In the genomic region with DNA sequence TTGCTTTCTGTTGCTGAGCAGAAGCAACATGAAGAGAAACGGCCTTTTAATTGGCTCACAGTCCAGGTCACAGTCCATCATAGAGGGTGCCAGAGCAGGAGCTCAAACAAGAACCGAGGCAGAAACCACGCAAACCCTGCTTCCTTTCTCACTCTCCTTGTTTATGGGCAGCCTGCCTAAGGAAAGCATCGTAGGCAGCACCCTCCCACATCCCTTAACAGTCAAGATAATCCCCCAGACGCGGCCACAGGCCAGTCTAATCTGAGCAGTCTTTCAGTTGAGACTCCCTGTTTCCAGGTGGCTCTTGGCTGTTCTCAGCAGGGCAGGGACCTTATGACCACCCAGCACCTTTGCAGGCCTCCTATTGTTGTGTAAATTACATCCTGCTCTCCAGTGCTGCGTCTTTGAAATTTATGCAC, we compare ENCODE assay signal across 17 mouse cellular contexts. TPM values are rescaled to one million over a fixed set of nuclear protein-coding genes. Genes with fewer than 3 reads are reported as not detected.
DNase-seq lines count a peak whose midpoint lies in the region; ATAC-seq and TF ChIP-seq lines count a peak whose summit lies in the region.
"Had no signal": no experiment of that assay in that cellular context is flagged by ENCODE, and none has a peak within 500 bp of the region (broad histone marks: within the 10 kb centered on the region; RNA-seq: fewer than 3 reads in every experiment).

No protein-coding gene starts in this region.

- H3K4me3 ChIP-seq in ES-E14 (ENCODE audit: insufficient read depth in 1 of 2, low read depth in 1 of 2, low read length in 2 of 2, poor library complexity in 1 of 2, severe bottlenecking in 1 of 2): peak overlapping the region; percentile 12 to 38; a peak in 3 of 4 replicates
- H3K4me3 ChIP-seq in forebrain, embryonic 16.5 days (replicated peaks; ENCODE audit: low read length): no peak overlapping the region
- H3K4me3 ChIP-seq: embryonic facial prominence, embryonic 10.5 days; liver, embryonic 12.5 days; myocyte had no signal

- ATAC-seq in forebrain, embryonic 16.5 days: peak; percentile 75
- ATAC-seq: hindbrain, embryonic 16.5 days; liver, embryonic 12.5 days had no signal

- H3K36me3 ChIP-seq in ES-E14 (ENCODE audit: control insufficient read depth, insufficient read depth, low read length, poor library complexity, severe bottlenecking): no peaks in the 10 kb centered on the region
- H3K36me3 ChIP-seq in forebrain, embryonic 16.5 days (ENCODE audit: control insufficient read depth, insufficient read depth): peaks cover 8% of the 10 kb centered on the region; the same call in 1 of the 2 replicates

- peak overlapping the region; percentile 48 for H3K27ac ChIP-seq in ES-E14 (ENCODE audit: insufficient read depth, low read depth, low read length, poor library complexity, severe bottlenecking)
- H3K27ac ChIP-seq in forebrain, embryonic 16.5 days (ENCODE audit: low read length): peak overlapping the region; percentile 35; the same call in 1 of the 2 replicates
- H3K27ac ChIP-seq: embryonic facial prominence, embryonic 10.5 days; liver, embryonic 12.5 days had no signal

- H3K9me3 ChIP-seq in ES-E14 (ENCODE audit: control insufficient read depth, insufficient read depth, low read depth, low read length): no peaks in the 10 kb centered on the region
- no peaks in the 10 kb centered on the region for H3K9me3 ChIP-seq in forebrain, embryonic 16.5 days (ENCODE audit: control insufficient read depth, low read length)
- H3K9me3 ChIP-seq: embryonic facial prominence, embryonic 10.5 days; G1E; liver, embryonic 12.5 days had no signal

- DNase-seq in embryo, embryonic 11 days: peak; percentile 32
- no peak for DNase-seq in embryo, embryonic 9.5 days (ENCODE audit: extremely low spot score)
- DNase-seq in kidney, adult 9 months: peak; percentile 69
- DNase-seq in kidney, postnatal 4 days: no peak
- DNase-seq in ES-E14 (ENCODE audit: low read depth, low spot score): peak; percentile 36
- no peak for DNase-seq in urinary bladder, postnatal 4 days (ENCODE audit: low spot score in 2 of 2)
- no peak for DNase-seq in layer of hippocampus, postnatal 14 days (ENCODE audit: low spot score in 2 of 2)
- DNase-seq: cerebellum, adult 18-20 months; gastrocnemius, postnatal 36 days; lung, postnatal 36 days had no signal

- peak overlapping the region; percentile 10; the same call in 1 of the 2 replicates for H3K9ac ChIP-seq in ES-E14 (ENCODE audit: insufficient read depth, low read depth, low read length, poor library complexity, severe bottlenecking)
- H3K9ac ChIP-seq in forebrain, embryonic 16.5 days (replicated peaks; ENCODE audit: low read depth, low read length): 0 out of 2 replicates have a peak overlapping the region, but pooled peaks have one; percentile 9
- H3K9ac ChIP-seq: liver, embryonic 12.5 days had no signal

- in situ Hi-C loops in ES-E14 (cut with MboI; ENCODE audit: low sequenced_read_pairs in 2 of 2, unreplicated experiment in 2 of 2): no loop called here

- H3K27me3 ChIP-seq in forebrain, embryonic 16.5 days (replicated peaks; ENCODE audit: control insufficient read depth, insufficient read depth, low read length): no peaks in the 10 kb centered on the region
- H3K27me3 ChIP-seq: liver, embryonic 12.5 days had no signal

- no peak overlapping the region; the same call in 1 of the 2 replicates for H3K4me2 ChIP-seq in forebrain, embryonic 16.5 days (ENCODE audit: low read length)
- H3K4me2 ChIP-seq: liver, embryonic 12.5 days had no signal

- H3K4me1 ChIP-seq in ES-E14 (ENCODE audit: control insufficient read depth in 2 of 2, insufficient read depth in 2 of 2, low read length in 2 of 2, poor library complexity in 1 of 2): peaks cover 9% of the 10 kb centered on the region in 2 experiments; a peak in 2 of 4 replicates
- H3K4me1 ChIP-seq in forebrain, embryonic 16.5 days (replicated peaks; ENCODE audit: control insufficient read depth, insufficient read depth, low read length): peaks cover 8% of the 10 kb centered on the region
- H3K4me1 ChIP-seq: liver, embryonic 12.5 days had no signal

- WGBS in forebrain, embryonic 16.5 days: 8% methylated on average over 7 of the region's 7 CpGs

TF ChIP-seq in ES-E14, 5 proteins besides CTCF, POLR2A, EP300 and RAD21:
- TF ChIP-seq ZNF384 (IDR thresholded peaks at IDR 0.05; ENCODE audit: low read depth, low read length) (no peak), ZC3H11A (IDR thresholded peaks at IDR 0.05; ENCODE audit: borderline replicate concordance, low read depth, low read length) (no peak), HCFC1 (IDR thresholded peaks at IDR 0.05; ENCODE audit: borderline replicate concordance, insufficient read depth, low read length) (no peak), MAFK (IDR thresholded peaks at IDR 0.05; ENCODE audit: insufficient read depth, low read depth, low read length) (no peak), CHD2 (IDR thresholded peaks at IDR 0.05; ENCODE audit: low read depth, low read length) (no peak)

RNA-seq across cellular contexts. Expression of gene Jak2, which starts 33.8 kb away (rescaled TPM):
- total RNA-seq in ES-E14 (2012; rRNA removed): 5.1 and 12.2 TPM in 2 replicates
- 18.2 and 19.9 TPM in 2 replicates for polyA plus RNA-seq in forebrain, embryonic 16.5 days (2015; fragmentation: Nextera tagmentation; extraction: Ambion mirVana)
- total RNA-seq in layer of hippocampus, postnatal 14 days (2021): 10 to 100 TPM; 27.0 to 28.5 TPM

RNA-seq across cellular contexts. Expression of gene Insl6, which starts 39.7 kb away (rescaled TPM):
- 1.7 and 3.2 TPM in 2 replicates for total RNA-seq in ES-E14 (2012; rRNA removed)
- 1.2 and 1.4 TPM in 2 replicates for polyA plus RNA-seq in forebrain, embryonic 16.5 days (2015; fragmentation: Nextera tagmentation; extraction: Ambion mirVana)
- under 1 TPM in 1 of 2 experiments, not detected in 1; 0.51 TPM for total RNA-seq in layer of hippocampus, postnatal 14 days (2021)
- total RNA-seq: gastrocnemius, postnatal 36 days; left cerebral cortex, postnatal 14 days had no signal

RNA-seq across cellular contexts. Expression of gene Rln1, which starts 49.0 kb away (rescaled TPM):
- total RNA-seq in ES-E14 (2012; rRNA removed): 3.4 and 4.1 TPM in 2 replicates
- polyA plus RNA-seq in forebrain, embryonic 16.5 days (2015; fragmentation: Nextera tagmentation; extraction: Ambion mirVana): 2.8 and 3.9 TPM in 2 replicates
- total RNA-seq in layer of hippocampus, postnatal 14 days (2021): 1 to 10 TPM; 2.1 to 2.8 TPM
- total RNA-seq: gastrocnemius, postnatal 36 days had no signal
- polyA plus RNA-seq: G1E; liver, embryonic 12.5 days; myocyte had no signal

Comparison
In these comparisons a context has a peak if more than half of its experiments do, and no peak if none do; other contexts are left out.
1. DNase-seq: peak in embryo, embryonic 11 days (single experiment), kidney, adult 9 months (single experiment) and ES-E14 (single experiment); none in embryo, embryonic 9.5 days (single experiment), kidney, postnatal 4 days (0 of 2), urinary bladder, postnatal 4 days (0 of 2) and layer of hippocampus, postnatal 14 days (0 of 2).